Mouse (Mus musculus): Measurements from ENCODE around the gene Ttll7. TPM values are rescaled to one million over a fixed set of nuclear protein-coding genes. Genes with fewer than 3 reads are reported as not detected.

Gene Ttll7
- polyA plus RNA-seq, 1 experiment from 2014 or later = 0.39 TPM

DNA sequence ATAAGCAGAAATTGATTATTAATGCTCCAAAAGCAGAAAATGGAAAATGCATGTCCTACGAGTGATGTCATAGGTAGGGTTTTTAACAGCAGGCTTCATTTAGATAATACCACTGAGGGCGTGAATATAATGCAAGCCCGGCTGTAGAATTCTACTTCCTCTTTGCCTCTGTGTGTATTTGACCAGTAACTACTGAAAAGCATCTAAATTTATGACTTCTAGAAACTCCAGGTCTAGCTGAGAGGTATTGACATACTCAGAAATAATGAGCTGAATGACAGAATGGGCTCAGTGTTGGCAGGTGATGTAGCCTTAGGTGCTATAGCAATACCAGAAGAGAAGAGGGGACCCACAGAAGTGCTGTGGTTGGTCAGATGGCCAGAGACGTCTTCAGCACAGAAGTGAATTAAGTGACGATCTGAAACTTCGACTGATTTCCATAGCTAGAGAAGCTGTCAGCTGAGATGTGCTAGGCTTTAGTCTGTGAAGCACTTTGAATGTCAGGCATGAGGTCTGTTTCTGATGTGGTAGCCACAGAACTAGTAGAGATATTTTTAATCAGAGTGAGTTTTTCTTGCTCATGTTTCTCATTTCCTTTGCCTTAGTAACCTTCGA, 2.4 kb downstream of the Ttll7 start:
- 47% methylated on average over 7 of the region's 7 CpGs for WGBS (ENCODE audit: insufficient replicate concordance)
- no peaks in the 10 kb centered on the region for H3K36me3 ChIP-seq (replicated peaks)
- H3K4me3 ChIP-seq (replicated peaks) = no peak overlapping the region
- H3K9ac ChIP-seq = no peak overlapping the region
- H3K9me3 ChIP-seq (replicated peaks) = no peaks in the 10 kb centered on the region
- no peak overlapping the region for H3K27ac ChIP-seq (replicated peaks)
- H3K4me2 ChIP-seq = no peak overlapping the region
- no peaks in the 10 kb centered on the region for H3K4me1 ChIP-seq (replicated peaks)
- H3K27me3 ChIP-seq = peaks cover 20% of the 10 kb centered on the region
- no peak for ATAC-seq (ENCODE audit: insufficient read depth)

DNA sequence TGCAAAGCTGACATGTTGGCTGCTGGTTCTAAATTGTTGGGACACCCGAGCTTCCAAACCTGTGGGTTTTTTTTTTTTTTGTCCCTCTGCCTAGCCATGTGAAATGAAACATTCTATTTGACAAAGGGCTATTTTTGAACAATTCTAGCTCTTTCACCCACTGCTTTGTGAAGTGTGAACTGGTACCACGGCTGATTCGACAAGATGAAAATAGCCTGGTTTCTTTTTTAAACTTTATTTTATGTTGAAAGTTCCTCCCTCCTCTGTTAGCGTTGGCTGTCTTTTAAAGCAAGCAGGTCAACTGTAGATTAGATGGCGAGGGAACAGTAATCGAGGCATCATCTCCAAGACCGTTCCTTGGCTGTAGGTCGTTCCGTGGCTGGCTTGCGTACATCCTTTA, 5.2 kb downstream of the Ttll7 start:
- H3K27ac ChIP-seq (replicated peaks) = no peak overlapping the region
- H3K9ac ChIP-seq = no peak overlapping the region
- no peak overlapping the region for H3K4me2 ChIP-seq
- H3K27me3 ChIP-seq = peaks cover 7% of the 10 kb centered on the region
- no peak overlapping the region for H3K4me3 ChIP-seq (replicated peaks)
- no peak for ATAC-seq (ENCODE audit: insufficient read depth)
- no peaks in the 10 kb centered on the region for H3K9me3 ChIP-seq (replicated peaks)
- no peaks in the 10 kb centered on the region for H3K4me1 ChIP-seq (replicated peaks)
- no peaks in the 10 kb centered on the region for H3K36me3 ChIP-seq (replicated peaks)
- WGBS (ENCODE audit: insufficient replicate concordance) = 69% methylated on average over 10 of the region's 10 CpGs

DNA sequence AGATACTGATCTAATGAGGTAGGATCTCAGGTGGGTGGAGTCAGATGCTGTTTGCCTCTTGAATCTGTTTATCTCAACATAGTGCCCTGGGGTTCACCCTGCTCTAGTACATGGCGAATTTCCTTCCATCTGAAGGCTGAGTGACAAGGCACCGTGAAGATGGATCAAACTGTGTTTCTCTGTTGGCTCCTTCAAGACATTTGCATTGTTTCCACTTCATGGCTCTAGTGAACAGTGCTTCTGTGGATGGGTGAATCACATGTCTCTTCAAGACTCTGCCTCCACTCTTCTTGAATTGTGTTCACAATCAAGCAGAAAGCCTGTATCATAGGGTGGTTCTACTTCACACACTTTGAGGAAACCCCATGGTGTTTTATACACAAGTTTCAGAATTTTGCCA, 8.1 kb downstream of the Ttll7 start:
- H3K9ac ChIP-seq = no peak overlapping the region
- H3K27me3 ChIP-seq = no peaks in the 10 kb centered on the region
- H3K4me2 ChIP-seq = no peak overlapping the region
- no peaks in the 10 kb centered on the region for H3K4me1 ChIP-seq (replicated peaks)
- WGBS (ENCODE audit: insufficient replicate concordance) = 52% methylated on average over 2 of the region's 2 CpGs
- no peak overlapping the region for H3K4me3 ChIP-seq (replicated peaks)
- no peaks in the 10 kb centered on the region for H3K9me3 ChIP-seq (replicated peaks)
- H3K27ac ChIP-seq (replicated peaks) = no peak overlapping the region
- H3K36me3 ChIP-seq (replicated peaks) = no peaks in the 10 kb centered on the region
- no peak for ATAC-seq (ENCODE audit: insufficient read depth)

DNA sequence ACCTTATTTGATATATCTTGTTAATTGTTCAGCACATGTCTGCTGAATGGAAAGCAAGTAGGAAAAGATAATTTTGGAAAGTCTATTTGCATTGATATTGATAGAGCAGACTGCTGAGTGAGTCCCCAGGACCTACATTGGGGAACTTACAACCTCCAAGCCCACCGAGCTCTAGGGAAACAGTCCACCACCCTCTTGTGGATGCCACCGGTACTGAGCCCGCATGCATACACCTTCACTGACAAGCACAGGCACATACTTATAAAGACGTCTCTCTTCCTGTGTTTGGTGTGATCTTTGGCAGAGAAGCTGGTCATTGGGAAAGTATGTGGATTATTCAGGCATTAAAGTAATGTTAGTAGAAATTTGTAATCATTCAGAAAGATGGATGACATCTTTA, 14.4 kb downstream of the Ttll7 start:
- Histone ChIP-seq H3K27me3 (no peaks in the 10 kb centered on the region), H3K27ac (replicated peaks) (no peak overlapping the region), H3K9ac (no peak overlapping the region), H3K36me3 (replicated peaks) (no peaks in the 10 kb centered on the region), H3K4me1 (replicated peaks) (no peaks in the 10 kb centered on the region), H3K4me3 (replicated peaks) (no peak overlapping the region), H3K4me2 (no peak overlapping the region), H3K9me3 (replicated peaks) (no peaks in the 10 kb centered on the region)
- WGBS (ENCODE audit: insufficient replicate concordance) = 18% methylated on average over 4 of the region's 4 CpGs
- ATAC-seq (ENCODE audit: insufficient read depth) = no peak

DNA sequence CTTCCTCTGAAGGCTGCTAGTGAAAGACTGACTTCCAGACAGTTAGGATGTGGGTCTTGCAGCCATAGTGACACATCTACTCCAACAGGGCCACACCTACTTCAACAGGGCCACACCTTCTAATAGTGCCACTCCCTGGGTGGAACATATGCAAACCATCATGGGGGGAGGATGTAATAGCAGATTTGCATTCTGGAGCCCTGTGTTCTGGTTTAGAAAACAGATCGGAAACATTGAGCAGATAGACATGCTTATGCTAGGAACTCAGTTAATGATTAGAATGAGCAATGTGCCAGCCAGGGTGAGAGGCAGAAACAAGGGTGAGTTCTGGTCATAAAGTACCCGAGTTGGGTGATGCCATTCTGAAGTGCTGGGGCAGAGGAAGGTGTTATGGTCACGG, 19.8 kb downstream of the Ttll7 start:
- no peak for ATAC-seq (ENCODE audit: insufficient read depth)
- Histone ChIP-seq H3K4me2 (no peak overlapping the region), H3K36me3 (replicated peaks) (no peaks in the 10 kb centered on the region), H3K9ac (no peak overlapping the region), H3K27me3 (no peaks in the 10 kb centered on the region), H3K4me1 (replicated peaks) (no peaks in the 10 kb centered on the region), H3K4me3 (replicated peaks) (no peak overlapping the region), H3K9me3 (replicated peaks) (no peaks in the 10 kb centered on the region), H3K27ac (replicated peaks) (no peak overlapping the region)
- 55% methylated on average over 3 of the region's 3 CpGs for WGBS (ENCODE audit: insufficient replicate concordance)

DNA sequence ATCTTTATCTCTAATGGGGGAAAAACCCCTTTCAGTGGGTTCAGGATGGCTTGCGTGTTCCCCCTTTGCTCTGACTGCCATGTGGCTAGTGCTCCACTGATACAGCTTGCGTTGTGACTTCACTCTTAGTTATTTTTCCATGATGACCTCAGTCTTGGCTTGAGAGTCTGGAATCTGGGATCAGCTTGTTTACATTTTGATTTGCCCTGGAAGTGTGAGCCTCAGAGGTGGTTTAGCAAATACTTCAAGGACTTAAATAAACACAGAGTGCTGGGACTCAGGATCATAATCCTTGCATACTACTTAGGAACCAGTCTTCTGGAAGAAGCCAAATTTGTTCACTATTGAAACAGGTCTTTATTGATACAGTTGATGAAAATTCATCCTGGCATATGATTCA, 23.8 kb downstream of the Ttll7 start:
- 36% methylated on average over 2 of the region's 2 CpGs for WGBS (ENCODE audit: insufficient replicate concordance)
- no peaks in the 10 kb centered on the region for H3K9me3 ChIP-seq (replicated peaks)
- H3K9ac ChIP-seq = no peak overlapping the region
- ATAC-seq (ENCODE audit: insufficient read depth) = no peak
- no peak overlapping the region for H3K4me2 ChIP-seq
- no peaks in the 10 kb centered on the region for H3K4me1 ChIP-seq (replicated peaks)
- no peak overlapping the region for H3K27ac ChIP-seq (replicated peaks)
- H3K36me3 ChIP-seq (replicated peaks) = no peaks in the 10 kb centered on the region
- H3K4me3 ChIP-seq (replicated peaks) = no peak overlapping the region
- H3K27me3 ChIP-seq = no peaks in the 10 kb centered on the region

DNA sequence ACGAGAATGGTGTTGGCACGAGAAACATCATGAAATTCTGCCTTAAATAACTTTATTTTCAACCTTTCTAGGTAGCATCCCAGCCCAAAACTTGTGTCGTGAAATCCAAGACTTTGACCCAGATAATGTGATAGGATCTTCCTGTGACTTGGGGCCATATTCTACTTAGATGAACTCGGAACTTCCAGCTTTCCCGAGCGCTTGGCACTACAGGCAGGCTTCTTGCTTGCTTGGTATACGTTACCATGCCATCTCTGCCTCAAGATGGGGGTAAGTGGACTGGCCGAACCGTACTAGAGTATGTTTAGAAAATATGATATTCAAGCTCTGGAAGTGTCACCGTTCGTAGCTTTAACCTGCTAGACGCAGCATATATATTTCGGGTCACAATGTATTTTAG, 41.8 kb downstream of the Ttll7 start:
- H3K27me3 ChIP-seq = no peaks in the 10 kb centered on the region
- no peaks in the 10 kb centered on the region for H3K9me3 ChIP-seq (replicated peaks)
- H3K36me3 ChIP-seq (replicated peaks) = no peaks in the 10 kb centered on the region
- H3K4me2 ChIP-seq = no peak overlapping the region
- 79% methylated on average over 13 of the region's 13 CpGs for WGBS (ENCODE audit: insufficient replicate concordance)
- H3K4me3 ChIP-seq (replicated peaks) = no peak overlapping the region
- no peaks in the 10 kb centered on the region for H3K4me1 ChIP-seq (replicated peaks)
- ATAC-seq (ENCODE audit: insufficient read depth) = no peak
- H3K9ac ChIP-seq = no peak overlapping the region
- H3K27ac ChIP-seq (replicated peaks) = no peak overlapping the region

DNA sequence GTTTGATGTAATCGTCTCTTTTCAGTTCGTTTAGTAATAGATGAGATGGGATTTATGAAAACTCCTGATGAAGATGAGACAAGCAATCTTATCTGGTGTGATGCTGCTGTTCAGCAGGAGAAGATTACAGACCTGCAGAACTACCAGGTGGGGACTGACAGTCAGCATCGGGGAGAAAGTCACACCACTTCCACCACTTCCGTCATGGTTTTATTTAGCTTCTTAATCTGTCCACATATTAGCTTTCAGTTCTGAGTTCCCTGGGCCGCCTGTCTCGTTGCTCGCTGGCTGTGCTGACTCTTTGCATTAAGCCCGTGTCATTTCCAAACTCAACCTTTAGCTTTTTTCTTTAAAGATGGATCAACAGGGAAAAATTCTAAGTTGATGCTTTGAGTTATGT, 44.4 kb downstream of the Ttll7 start:
- H3K9ac ChIP-seq = no peak overlapping the region
- no peaks in the 10 kb centered on the region for H3K27me3 ChIP-seq
- no peaks in the 10 kb centered on the region for H3K36me3 ChIP-seq (replicated peaks)
- no peak for ATAC-seq (ENCODE audit: insufficient read depth)
- no peaks in the 10 kb centered on the region for H3K9me3 ChIP-seq (replicated peaks)
- H3K4me2 ChIP-seq = no peak overlapping the region
- H3K4me1 ChIP-seq (replicated peaks) = no peaks in the 10 kb centered on the region
- no peak overlapping the region for H3K4me3 ChIP-seq (replicated peaks)
- H3K27ac ChIP-seq (replicated peaks) = no peak overlapping the region
- 66% methylated on average over 8 of the region's 8 CpGs for WGBS (ENCODE audit: insufficient replicate concordance)

DNA sequence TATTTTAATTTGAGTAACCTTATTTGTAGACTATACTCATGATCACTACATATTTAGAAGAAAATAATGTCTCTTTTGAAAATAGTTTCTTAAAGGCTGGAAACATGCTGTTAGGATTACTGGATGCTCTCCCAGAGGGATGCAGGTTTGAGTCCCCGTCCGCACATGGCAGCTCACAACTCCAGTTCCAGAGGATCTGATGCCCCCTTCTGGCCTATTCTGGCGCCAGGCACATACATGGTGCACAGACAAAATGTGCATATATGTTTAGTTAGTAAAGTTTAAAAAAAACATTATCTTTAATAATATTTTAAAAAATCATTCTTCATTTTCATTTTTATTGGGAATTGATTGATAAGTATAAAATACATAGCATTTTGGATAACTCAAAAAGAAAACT, 47.9 kb downstream of the Ttll7 start:
- Histone ChIP-seq H3K27me3 (no peaks in the 10 kb centered on the region), H3K27ac (replicated peaks) (no peak overlapping the region), H3K4me3 (replicated peaks) (no peak overlapping the region), H3K4me1 (replicated peaks) (no peaks in the 10 kb centered on the region), H3K36me3 (replicated peaks) (no peaks in the 10 kb centered on the region), H3K9ac (no peak overlapping the region), H3K4me2 (no peak overlapping the region), H3K9me3 (replicated peaks) (no peaks in the 10 kb centered on the region)
- no peak for ATAC-seq (ENCODE audit: insufficient read depth)
- WGBS (ENCODE audit: insufficient replicate concordance) = 65% methylated on average over 3 of the region's 3 CpGs

DNA sequence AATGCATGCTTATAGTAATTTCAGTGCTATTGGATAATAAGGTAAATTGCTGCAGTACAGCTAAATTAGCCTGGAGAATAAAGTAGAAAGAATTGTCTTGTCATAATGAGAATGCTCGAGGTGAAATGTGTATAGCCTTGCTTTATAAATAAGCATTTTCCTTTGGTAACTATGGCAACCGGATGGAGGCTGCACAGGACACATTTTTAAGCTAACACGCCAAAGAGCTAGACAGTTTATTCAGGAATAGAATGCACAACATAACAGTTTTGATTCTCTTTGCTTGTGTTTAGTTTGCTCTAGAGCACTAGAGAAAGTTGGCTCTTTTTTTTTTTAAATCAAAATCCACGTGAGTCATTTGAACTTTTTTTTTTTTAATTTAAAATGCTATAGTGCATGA, 49.6 kb downstream of the Ttll7 start:
- 59% methylated on average over 4 of the region's 4 CpGs for WGBS (ENCODE audit: insufficient replicate concordance)

DNA sequence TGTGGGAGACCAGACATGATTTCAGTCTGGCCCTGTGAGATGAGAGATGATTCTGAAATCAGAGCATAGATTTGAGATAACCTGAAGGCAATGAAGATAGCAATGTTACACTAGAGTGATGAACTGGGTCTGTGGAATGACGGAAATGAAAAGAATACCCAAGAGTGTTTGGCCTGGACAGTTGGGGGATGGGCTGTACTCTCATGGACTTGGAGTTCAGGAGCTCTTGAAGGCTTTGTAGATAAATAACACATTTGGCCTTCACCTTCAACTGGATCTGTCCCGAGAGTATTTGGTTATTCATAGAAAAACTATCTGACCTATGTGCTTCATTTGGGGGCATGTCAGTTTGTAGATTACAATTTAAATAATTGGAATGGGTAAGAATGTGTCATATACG, 53.4 kb downstream of the Ttll7 start:
- Histone ChIP-seq H3K4me3 (replicated peaks) (no peak overlapping the region), H3K27ac (replicated peaks) (no peak overlapping the region), H3K9ac (no peak overlapping the region), H3K9me3 (replicated peaks) (no peaks in the 10 kb centered on the region), H3K4me1 (replicated peaks) (no peaks in the 10 kb centered on the region), H3K36me3 (replicated peaks) (no peaks in the 10 kb centered on the region), H3K27me3 (no peaks in the 10 kb centered on the region), H3K4me2 (no peak overlapping the region)
- WGBS (ENCODE audit: insufficient replicate concordance) = 58% methylated on average over 3 of the region's 3 CpGs
- ATAC-seq (ENCODE audit: insufficient read depth) = no peak

More for the DNA sequence above, 49.6 kb downstream of the Ttll7 start:
- Histone ChIP-seq H3K9ac (no peak overlapping the region), H3K27me3 (no peaks in the 10 kb centered on the region), H3K27ac (replicated peaks) (no peak overlapping the region), H3K4me1 (replicated peaks) (no peaks in the 10 kb centered on the region), H3K4me2 (no peak overlapping the region), H3K36me3 (replicated peaks) (no peaks in the 10 kb centered on the region), H3K9me3 (replicated peaks) (no peaks in the 10 kb centered on the region), H3K4me3 (replicated peaks) (no peak overlapping the region)
- ATAC-seq (ENCODE audit: insufficient read depth) = no peak

DNA sequence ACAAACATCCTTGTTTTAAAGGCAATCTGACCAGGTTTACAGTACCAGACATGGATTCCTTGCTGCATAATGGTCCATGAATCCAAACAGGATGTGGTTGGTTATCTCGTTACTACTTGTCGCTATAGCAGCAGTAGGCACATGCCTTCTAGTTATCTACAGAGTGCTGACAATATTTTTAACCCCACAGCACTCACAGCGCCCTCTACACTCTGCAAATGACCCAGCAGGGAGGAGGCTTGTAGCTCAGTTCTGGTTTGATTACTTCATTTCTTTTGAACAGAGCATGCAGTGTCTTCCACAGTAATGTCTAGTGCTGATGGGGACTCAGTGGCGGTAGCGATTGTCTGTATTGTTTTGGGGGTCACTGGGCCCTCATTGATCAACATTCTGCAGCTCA, 56.8 kb downstream of the Ttll7 start:
- 47% methylated on average over 5 of the region's 5 CpGs for WGBS (ENCODE audit: insufficient replicate concordance)
- Histone ChIP-seq H3K4me1 (replicated peaks) (no peaks in the 10 kb centered on the region), H3K36me3 (replicated peaks) (no peaks in the 10 kb centered on the region), H3K27me3 (no peaks in the 10 kb centered on the region), H3K4me3 (replicated peaks) (no peak overlapping the region), H3K9ac (no peak overlapping the region), H3K4me2 (no peak overlapping the region), H3K27ac (replicated peaks) (no peak overlapping the region), H3K9me3 (replicated peaks) (no peaks in the 10 kb centered on the region)
- no peak for ATAC-seq (ENCODE audit: insufficient read depth)
